Mouse (Mus musculus): Measurements from ENCODE around the gene Fgfr2.

DNA sequence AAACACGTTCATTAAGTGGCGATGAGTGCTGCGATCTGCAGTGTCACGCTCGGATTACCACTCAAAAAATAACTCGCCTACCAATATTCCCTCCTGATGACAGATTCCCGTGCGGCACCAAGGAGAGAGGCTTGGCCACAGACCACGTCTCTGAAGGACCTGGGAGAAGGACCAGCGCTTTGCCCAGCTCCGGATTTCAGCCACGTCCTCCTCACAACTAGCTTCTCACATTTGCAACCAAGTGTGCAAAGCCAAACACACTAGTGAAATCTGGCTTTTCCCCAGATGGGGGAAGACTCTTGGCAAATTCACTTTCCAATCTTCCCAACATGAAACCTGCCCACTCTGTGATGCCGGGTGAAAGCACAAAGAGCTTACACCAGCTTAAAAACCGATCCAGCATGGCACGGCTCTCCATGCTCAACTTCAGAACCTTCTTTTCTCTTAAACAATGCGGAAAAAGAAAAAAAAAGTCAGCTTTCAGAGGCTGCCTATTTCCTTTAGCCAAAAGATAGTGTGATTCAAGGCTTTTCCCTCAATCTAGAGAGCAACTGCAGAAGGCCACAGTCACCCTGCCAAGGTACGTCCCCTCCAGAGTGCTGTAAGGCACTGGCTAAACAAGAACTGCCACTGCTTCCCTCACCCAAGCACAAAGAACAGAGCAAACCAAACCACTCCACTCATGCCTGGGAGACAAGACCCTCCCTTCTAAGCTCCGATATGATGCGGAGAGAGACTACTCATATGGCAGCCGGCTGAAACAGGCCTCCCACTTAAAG lies 2862.1 kb downstream of the Fgfr2 start:
- TF ChIP-seq CHD2 (IDR thresholded peaks at IDR 0.05; ENCODE audit: low read depth, low read length): no peak
- no peak for TF ChIP-seq MAFK (IDR thresholded peaks at IDR 0.05; ENCODE audit: insufficient read depth, low read depth, low read length)
- TF ChIP-seq HCFC1 (IDR thresholded peaks at IDR 0.05; ENCODE audit: borderline replicate concordance, insufficient read depth, low read length): no peak
- TF ChIP-seq ZNF384 (IDR thresholded peaks at IDR 0.05; ENCODE audit: low read depth, low read length): no peak
